Mouse (Mus musculus) G1E-ER4 (cell line): Measurements from ENCODE around the gene Dmbx1. TPM values are rescaled to one million over a fixed set of nuclear protein-coding genes. Genes with fewer than 3 reads are reported as not detected.

ENCODE experiments used
- GATA1 ChIP-seq: IDR thresholded peaks from one replicate; pipeline ENCODE4 v1.8.0; 2012; ENCODE audit warnings: low read length, inconsistent platforms
- polyA plus RNA-seq: library from polyadenylated mRNA; stranded (reverse); fragments of >175 nt; gene quantifications from 2 replicates; pipeline ENCODE4 v1.2.3, GENCODE M21; 2012

Dmbx1 gene
- polyA plus RNA-seq, 1 experiment = not detected

- TF ChIP-seq GATA1 = no peak
Observed at GRCm38 (mm10) chr4:115953559-115953958, 13.8 kb upstream of the Dmbx1 start.

- no peak for TF ChIP-seq GATA1
Observed at GRCm38 (mm10) chr4:115952758-115953157, 13.0 kb upstream of the Dmbx1 start.

- TF ChIP-seq GATA1 = no peak
Observed at GRCm38 (mm10) chr4:115943669-115944314, 4.1 kb upstream of the Dmbx1 start.

GRCm38 (mm10) chr4:115941242-115941820, 1.6 kb upstream of the Dmbx1 start:
- no peak for TF ChIP-seq GATA1

- no peak for TF ChIP-seq GATA1
Observed at GRCm38 (mm10) chr4:115940681-115941080, 955 bp upstream of the Dmbx1 start.

- TF ChIP-seq GATA1 = no peak
Observed at GRCm38 (mm10) chr4:115938276-115939160, 1.2 kb downstream of the Dmbx1 start.

- TF ChIP-seq GATA1 = no peak
Observed at GRCm38 (mm10) chr4:115937061-115937976, 2.4 kb downstream of the Dmbx1 start.

GRCm38 (mm10) chr4:115936646-115937045, 3.1 kb downstream of the Dmbx1 start:
- no peak for TF ChIP-seq GATA1

GRCm38 (mm10) chr4:115935835-115936581, 3.7 kb downstream of the Dmbx1 start:
- no peak for TF ChIP-seq GATA1

- TF ChIP-seq GATA1 = no peak
Observed at GRCm38 (mm10) chr4:115931556-115932088, 8.1 kb downstream of the Dmbx1 start.

GRCm38 (mm10) chr4:115927637-115928036, 12.1 kb downstream of the Dmbx1 start:
- no peak for TF ChIP-seq GATA1

GRCm38 (mm10) chr4:115923262-115923880, 16.4 kb downstream of the Dmbx1 start:
- TF ChIP-seq GATA1 = no peak

- TF ChIP-seq GATA1 = no peak
Observed at GRCm38 (mm10) chr4:115922688-115923087, 17.0 kb downstream of the Dmbx1 start.

GRCm38 (mm10) chr4:115919911-115920310, 19.8 kb downstream of the Dmbx1 start:
- no peak for TF ChIP-seq GATA1
